Mouse (Mus musculus): ENCODE data around the gene Hfe2. TPM values are rescaled to one million over a fixed set of nuclear protein-coding genes. Genes with fewer than 3 reads are reported as not detected.
"Not testable (repeated sequence)": the region's sequence is repeated elsewhere in the genome, so short reads cannot be mapped to it uniquely, and the experiment has no call there.

The Hfe2 gene
- polyA plus RNA-seq, 1 experiment, result not detected

- Histone ChIP-seq H3K4me3 (ENCODE audit: insufficient read depth, low read depth, low read length) (peak overlapping the region; percentile 51), H3K27ac (ENCODE audit: insufficient read depth, low read depth, low read length) (no peak overlapping the region), H3K4me1 (ENCODE audit: control insufficient read depth, insufficient read depth, low read length) (peaks cover 6% of the 10 kb centered on the region)
- under 1% methylated on average over 32 of the region's 32 CpGs for WGBS
- TF ChIP-seq POLR2A (IDR thresholded peaks at IDR 0.05; ENCODE audit: insufficient read depth, low read depth, low read length) (no peak), CTCF (IDR thresholded peaks at IDR 0.05; ENCODE audit: insufficient read depth, low read depth, low read length) (no peak)
Measured at GRCm38 (mm10) chr3:96501391-96502115, 23.4 kb upstream of the Hfe2 start.

GRCm38 (mm10) chr3:96502181-96503082 is 22.5 kb upstream of the Hfe2 start:
- H3K4me1 ChIP-seq (ENCODE audit: control insufficient read depth, insufficient read depth, low read length), result peaks cover 3% of the 10 kb centered on the region
- peak overlapping the region; percentile 51 for H3K4me3 ChIP-seq (ENCODE audit: insufficient read depth, low read depth, low read length)
- no peak overlapping the region for H3K27ac ChIP-seq (ENCODE audit: insufficient read depth, low read depth, low read length)
- under 1% methylated on average over 19 of the region's 19 CpGs for WGBS
- no peak for TF ChIP-seq POLR2A (IDR thresholded peaks at IDR 0.05; ENCODE audit: insufficient read depth, low read depth, low read length)
- TF ChIP-seq CTCF (IDR thresholded peaks at IDR 0.05; ENCODE audit: insufficient read depth, low read depth, low read length), result no peak

GRCm38 (mm10) chr3:96503083-96503450 is 21.9 kb upstream of the Hfe2 start:
- no peaks in the 10 kb centered on the region for H3K4me1 ChIP-seq (ENCODE audit: control insufficient read depth, insufficient read depth, low read length)
- no peak overlapping the region for H3K27ac ChIP-seq (ENCODE audit: insufficient read depth, low read depth, low read length)
- TF ChIP-seq POLR2A (IDR thresholded peaks at IDR 0.05; ENCODE audit: insufficient read depth, low read depth, low read length) (no peak), CTCF (IDR thresholded peaks at IDR 0.05; ENCODE audit: insufficient read depth, low read depth, low read length) (peak; percentile 51; the same call in 1 of the 2 replicates)
- no peak overlapping the region for H3K4me3 ChIP-seq (ENCODE audit: insufficient read depth, low read depth, low read length)
- WGBS, result 0% methylated on average over 7 of the region's 7 CpGs

GRCm38 (mm10) chr3:96503946-96504345 is 21.0 kb upstream of the Hfe2 start:
- no peaks in the 10 kb centered on the region for H3K4me1 ChIP-seq (ENCODE audit: control insufficient read depth, insufficient read depth, low read length)
- no peak overlapping the region for H3K4me3 ChIP-seq (ENCODE audit: insufficient read depth, low read depth, low read length)
- TF ChIP-seq POLR2A (IDR thresholded peaks at IDR 0.05; ENCODE audit: insufficient read depth, low read depth, low read length) (no peak), CTCF (IDR thresholded peaks at IDR 0.05; ENCODE audit: insufficient read depth, low read depth, low read length) (no peak)
- no peak overlapping the region for H3K27ac ChIP-seq (ENCODE audit: insufficient read depth, low read depth, low read length)
- 69% methylated on average over 4 of the region's 4 CpGs for WGBS

- no peak for TF ChIP-seq POLR2A (IDR thresholded peaks at IDR 0.05; ENCODE audit: insufficient read depth, low read depth, low read length)
- no peak for TF ChIP-seq CTCF (IDR thresholded peaks at IDR 0.05; ENCODE audit: insufficient read depth, low read depth, low read length)
- whole genome bisulfite sequencing, result 90% methylated on average over 6 of the region's 6 CpGs
- Histone ChIP-seq H3K4me3 (ENCODE audit: insufficient read depth, low read depth, low read length) (no peak overlapping the region), H3K4me1 (ENCODE audit: control insufficient read depth, insufficient read depth, low read length) (no peaks in the 10 kb centered on the region), H3K27ac (ENCODE audit: insufficient read depth, low read depth, low read length) (no peak overlapping the region)
Measured at GRCm38 (mm10) chr3:96504931-96505330, 20.0 kb upstream of the Hfe2 start.

- Histone ChIP-seq H3K4me1 (ENCODE audit: control insufficient read depth, insufficient read depth, low read length) (no peaks in the 10 kb centered on the region), H3K27ac (ENCODE audit: insufficient read depth, low read depth, low read length) (no peak overlapping the region), H3K4me3 (ENCODE audit: insufficient read depth, low read depth, low read length) (no peak overlapping the region)
- 93% methylated on average over 9 of the region's 9 CpGs for WGBS
- TF ChIP-seq CTCF (IDR thresholded peaks at IDR 0.05; ENCODE audit: insufficient read depth, low read depth, low read length), result no peak
Measured at GRCm38 (mm10) chr3:96506396-96507047, 18.4 kb upstream of the Hfe2 start.

- H3K27ac ChIP-seq (ENCODE audit: insufficient read depth, low read depth, low read length); H3K4me1 ChIP-seq (ENCODE audit: control insufficient read depth, insufficient read depth, low read length); H3K4me3 ChIP-seq (ENCODE audit: insufficient read depth, low read depth, low read length): not testable (repeated sequence)
- WGBS, result 90% methylated on average over 8 of the region's 9 CpGs
Measured at GRCm38 (mm10) chr3:96507966-96508365, 17.0 kb upstream of the Hfe2 start.

- TF ChIP-seq CTCF (IDR thresholded peaks at IDR 0.05; ENCODE audit: insufficient read depth, low read depth, low read length) (no peak), POLR2A (IDR thresholded peaks at IDR 0.05; ENCODE audit: insufficient read depth, low read depth, low read length) (no peak)
- Histone ChIP-seq H3K4me1 (ENCODE audit: control insufficient read depth, insufficient read depth, low read length) (no peaks in the 10 kb centered on the region), H3K27ac (ENCODE audit: insufficient read depth, low read depth, low read length) (no peak overlapping the region), H3K4me3 (ENCODE audit: insufficient read depth, low read depth, low read length) (no peak overlapping the region)
- 70% methylated on average over 5 of the region's 5 CpGs for WGBS
Measured at GRCm38 (mm10) chr3:96520171-96520570, 4.8 kb upstream of the Hfe2 start.

- TF ChIP-seq CTCF (IDR thresholded peaks at IDR 0.05; ENCODE audit: insufficient read depth, low read depth, low read length) (no peak), POLR2A (IDR thresholded peaks at IDR 0.05; ENCODE audit: insufficient read depth, low read depth, low read length) (no peak)
- WGBS, result 63% methylated on average over 4 of the region's 4 CpGs
- no peak overlapping the region for H3K4me3 ChIP-seq (ENCODE audit: insufficient read depth, low read depth, low read length)
- no peak overlapping the region for H3K27ac ChIP-seq (ENCODE audit: insufficient read depth, low read depth, low read length)
- H3K4me1 ChIP-seq (ENCODE audit: control insufficient read depth, insufficient read depth, low read length), result peaks cover 5% of the 10 kb centered on the region
Measured at GRCm38 (mm10) chr3:96522149-96522548, 2.8 kb upstream of the Hfe2 start.
